Mouse (Mus musculus) mouse embryonic stem cell (cell line): ENCODE results near the gene Kif11.

Experiments
- in situ Hi-C, 2 experiments: fragments of 300-500 bp; cut with MboI; formaldehyde crosslinking; loops; 1 replicate in 1 of 2; 3 replicates in 1 of 2; pipeline ENCODE4 v1.14.3; 2019 to 2020; ENCODE audit warnings: low sequenced_read_pairs in 2 of 2, low pct_unique_long_range_greater_than_20kb in 1 of 2, mixed read lengths in 1 of 2; ENCODE audit not compliant: unreplicated experiment in 1 of 2

Gene Kif11

GRCm38 (mm10) chr19:37375755-37376615 is at the start of gene Kif11:
Gene Kif11, plus strand, starts transcription at chr19:37376403.
- in situ Hi-C loops, result loop anchor here in 1 of 2 experiments (5.0 kb wide), 1 partner anchor 459 kb away; the partner anchor contains the start of gene Fgfbp3

- in situ Hi-C loops, result no loop called here
Measured at GRCm38 (mm10) chr19:37327216-37327615, 49.0 kb upstream of the Kif11 start.

GRCm38 (mm10) chr19:37332726-37333125 is 43.5 kb upstream of the Kif11 start:
- in situ Hi-C loops, result no loop called here

GRCm38 (mm10) chr19:37333357-37333756 is 42.8 kb upstream of the Kif11 start:
- in situ Hi-C loops, result no loop called here

GRCm38 (mm10) chr19:37335392-37335791 is 40.8 kb upstream of the Kif11 start:
- in situ Hi-C loops, result no loop called here

- in situ Hi-C loops, result no loop called here
Measured at GRCm38 (mm10) chr19:37337752-37338151, 38.5 kb upstream of the Kif11 start, which contains the start of gene Ide. Gene Ide, minus strand, starts transcription at chr19:37337852.

- in situ Hi-C loops, result no loop called here
Measured at GRCm38 (mm10) chr19:37340495-37340894, 35.7 kb upstream of the Kif11 start.

- in situ Hi-C loops, result no loop called here
Measured at GRCm38 (mm10) chr19:37340931-37341330, 35.3 kb upstream of the Kif11 start.

- in situ Hi-C loops, result no loop called here
Measured at GRCm38 (mm10) chr19:37343899-37344298, 32.3 kb upstream of the Kif11 start.

- in situ Hi-C loops, result no loop called here
Measured at GRCm38 (mm10) chr19:37346258-37346657, 29.9 kb upstream of the Kif11 start.

GRCm38 (mm10) chr19:37348331-37348730 is 27.9 kb upstream of the Kif11 start:
- in situ Hi-C loops, result no loop called here

- in situ Hi-C loops, result no loop called here
Measured at GRCm38 (mm10) chr19:37348952-37349351, 27.3 kb upstream of the Kif11 start.

- in situ Hi-C loops, result no loop called here
Measured at GRCm38 (mm10) chr19:37352756-37353155, 23.4 kb upstream of the Kif11 start.

- in situ Hi-C loops, result no loop called here
Measured at GRCm38 (mm10) chr19:37353331-37353730, 22.9 kb upstream of the Kif11 start.

GRCm38 (mm10) chr19:37360044-37360443 is 16.2 kb upstream of the Kif11 start:
- in situ Hi-C loops, result no loop called here

- in situ Hi-C loops, result no loop called here
Measured at GRCm38 (mm10) chr19:37362545-37362944, 13.7 kb upstream of the Kif11 start.

- in situ Hi-C loops, result no loop called here
Measured at GRCm38 (mm10) chr19:37363128-37363939, 12.9 kb upstream of the Kif11 start.

GRCm38 (mm10) chr19:37368990-37369389 is 7.2 kb upstream of the Kif11 start:
- in situ Hi-C loops, result no loop called here

GRCm38 (mm10) chr19:37369921-37370320 is 6.3 kb upstream of the Kif11 start:
- in situ Hi-C loops, result no loop called here
